Mouse (Mus musculus) CD4-positive, CD25-positive, alpha-beta regulatory T cell, adult 2 months (primary cell): ENCODE measurements around the gene Ephb1.

ENCODE experiments used
- DNase-seq: peaks from one replicate; pipeline ENCODE4 v3.0.0-alpha.2; 2012; ENCODE audit warnings: low read depth, low spot score

Ephb1 gene

GRCm38 (mm10) chr9:101994086-101994485 lies 360.4 kb downstream of the Ephb1 start:
- DNase-seq, result no peak

GRCm38 (mm10) chr9:101990836-101991235 lies 363.7 kb downstream of the Ephb1 start:
- no peak for DNase-seq

- no peak for DNase-seq
These were observed 364.5 kb downstream of the Ephb1 start for GRCm38 (mm10) chr9:101990032-101990431.

GRCm38 (mm10) chr9:101986910-101987309 lies 367.6 kb downstream of the Ephb1 start:
- DNase-seq, result no peak

GRCm38 (mm10) chr9:101982378-101982777 lies 372.1 kb downstream of the Ephb1 start:
- no peak for DNase-seq

GRCm38 (mm10) chr9:101981161-101981560 lies 373.3 kb downstream of the Ephb1 start:
- no peak for DNase-seq

- no peak for DNase-seq
These were observed 377.5 kb downstream of the Ephb1 start for GRCm38 (mm10) chr9:101976884-101977465.

GRCm38 (mm10) chr9:101972314-101972713 lies 382.2 kb downstream of the Ephb1 start:
- DNase-seq, result peak; percentile 12

- DNase-seq, result no peak
These were observed 382.7 kb downstream of the Ephb1 start for GRCm38 (mm10) chr9:101971806-101972205.

GRCm38 (mm10) chr9:101956228-101956627 lies 398.3 kb downstream of the Ephb1 start:
- no peak for DNase-seq

- no peak for DNase-seq
These were observed 400.0 kb downstream of the Ephb1 start for GRCm38 (mm10) chr9:101954529-101954928.

- no peak for DNase-seq
These were observed 404.4 kb downstream of the Ephb1 start for GRCm38 (mm10) chr9:101950101-101950500.

- no peak for DNase-seq
These were observed 408.7 kb downstream of the Ephb1 start for GRCm38 (mm10) chr9:101945814-101946213.

GRCm38 (mm10) chr9:101945326-101945725 lies 409.2 kb downstream of the Ephb1 start:
- no peak for DNase-seq

- DNase-seq, result no peak
These were observed 412.3 kb downstream of the Ephb1 start for GRCm38 (mm10) chr9:101942058-101942669.

GRCm38 (mm10) chr9:101940182-101940581 lies 414.3 kb downstream of the Ephb1 start:
- DNase-seq, result no peak

GRCm38 (mm10) chr9:101939006-101939405 lies 415.5 kb downstream of the Ephb1 start:
- DNase-seq, result no peak

- no peak for DNase-seq
These were observed 416.4 kb downstream of the Ephb1 start for GRCm38 (mm10) chr9:101938066-101938465.

- DNase-seq, result no peak
These were observed 419.6 kb downstream of the Ephb1 start for GRCm38 (mm10) chr9:101934887-101935286.

- no peak for DNase-seq
These were observed 420.4 kb downstream of the Ephb1 start for GRCm38 (mm10) chr9:101933946-101934573.

- DNase-seq, result no peak
These were observed 429.7 kb downstream of the Ephb1 start for GRCm38 (mm10) chr9:101924829-101925228.

GRCm38 (mm10) chr9:101922846-101923245 lies 431.6 kb downstream of the Ephb1 start:
- no peak for DNase-seq

- DNase-seq, result no peak
These were observed 435.2 kb downstream of the Ephb1 start for GRCm38 (mm10) chr9:101919324-101919723.
